Mouse (Mus musculus) hindbrain, embryonic 16.5 days (tissue): Measurements from ENCODE around the gene Ppp1r14b. TPM values are rescaled to one million over a fixed set of nuclear protein-coding genes. Genes with fewer than 3 reads are reported as not detected.

ENCODE experiments used
- ATAC-seq: fragments of 200-750 bp; cut with Nextera tagmentation; 2 replicates; pipeline ENCODE4 v1.8.0; 2017; ENCODE audit warnings: moderate TSS enrichment, moderate library complexity
- H3K27ac ChIP-seq: fragments of 300-500 bp; sonication (generic); 2 replicates; pipeline ENCODE4 v1.5.1; 2014; ENCODE audit warnings: low read depth, mild to moderate bottlenecking, control low read depth, low read length, moderate library complexity
- H3K27me3 ChIP-seq: fragments of 300-500 bp; sonication (generic); replicated peaks from 2 replicates; pipeline ENCODE4 v1.6.1; 2014; ENCODE audit warnings: low read length; ENCODE audit not compliant: control insufficient read depth, insufficient read depth
- H3K36me3 ChIP-seq: fragments of 300-500 bp; sonication (generic); 2 replicates; pipeline ENCODE4 v1.6.1; 2014; ENCODE audit warnings: mild to moderate bottlenecking, low read length, moderate library complexity, mixed read lengths; ENCODE audit not compliant: control insufficient read depth, insufficient read depth
- H3K4me1 ChIP-seq: fragments of 300-500 bp; sonication (generic); 2 replicates; pipeline ENCODE4 v1.6.1; 2014; ENCODE audit warnings: low read depth, low read length; ENCODE audit not compliant: control insufficient read depth, insufficient read depth
- H3K4me2 ChIP-seq: fragments of 300-500 bp; sonication (generic); 2 replicates; pipeline ENCODE4 v1.6.1; 2014; ENCODE audit warnings: mild to moderate bottlenecking, low read length, control low read depth, moderate library complexity
- H3K4me3 ChIP-seq: fragments of 300-500 bp; sonication (generic); 2 replicates; pipeline ENCODE4 v1.5.1; 2014; ENCODE audit warnings: mild to moderate bottlenecking, low read length, control low read depth, moderate library complexity
- H3K9ac ChIP-seq: fragments of 300-500 bp; sonication (generic); 2 replicates; pipeline ENCODE4 v1.6.1; 2014; ENCODE audit warnings: low read depth, mild to moderate bottlenecking, control low read depth, low read length, moderate library complexity
- H3K9me3 ChIP-seq: fragments of 300-500 bp; sonication (generic); 2 replicates; pipeline ENCODE4 v1.6.1; 2014; ENCODE audit warnings: mild to moderate bottlenecking, low read length, moderate library complexity; ENCODE audit not compliant: control insufficient read depth
- WGBS: fragments of 180-500 bp; shearing (Covaris S2); extraction: QIAGEN DNeasy Blood & Tissue Kit; methylation state at CpG from one replicate; pipeline ENCODE4 v1.1.7; 2014; 5-methylcytosine and 5-hydroxymethylcytosine counted together
- polyA plus RNA-seq: library from polyadenylated mRNA; unstranded; fragments of >200 nt; fragmentation: Nextera tagmentation; extraction: Ambion mirVana; gene quantifications from 2 replicates; pipeline ENCODE4 v1.2.1, GENCODE M21; 2015

Gene Ppp1r14b
- polyA plus RNA-seq, 1 experiment from 2014 or later: 89.4 TPM

DNA sequence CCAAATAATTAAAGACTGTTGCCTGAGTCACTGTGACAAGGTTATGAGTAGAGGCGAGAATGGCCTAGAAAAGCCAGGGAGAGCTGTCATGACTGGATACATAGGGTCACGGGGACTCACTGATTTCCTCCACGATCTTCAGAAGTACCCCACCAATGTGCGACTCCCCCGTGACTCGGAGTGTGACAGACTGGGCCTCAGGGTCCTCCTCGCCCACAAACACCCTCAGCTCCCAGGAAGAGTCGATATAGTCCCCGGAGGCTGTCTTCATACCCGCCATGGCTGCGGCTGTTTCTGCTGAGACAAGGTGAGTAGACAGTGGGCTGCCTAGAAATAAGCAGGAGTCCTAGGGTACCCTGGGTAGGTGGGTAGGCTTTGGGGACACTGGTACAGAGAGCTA, 43.8 kb downstream of the Ppp1r14b start:
- no peak for ATAC-seq
- no peaks in the 10 kb centered on the region for H3K4me1 ChIP-seq
- no peak overlapping the region for H3K4me2 ChIP-seq
- peaks cover 27% of the 10 kb centered on the region for H3K36me3 ChIP-seq
- H3K9me3 ChIP-seq: no peaks in the 10 kb centered on the region
- H3K9ac ChIP-seq: no peak overlapping the region; the same call in 1 of the 2 replicates
- no peak overlapping the region for H3K4me3 ChIP-seq
- WGBS: 90% methylated on average over 11 of the region's 11 CpGs
- no peaks in the 10 kb centered on the region for H3K27me3 ChIP-seq
- H3K27ac ChIP-seq: no peak overlapping the region

DNA sequence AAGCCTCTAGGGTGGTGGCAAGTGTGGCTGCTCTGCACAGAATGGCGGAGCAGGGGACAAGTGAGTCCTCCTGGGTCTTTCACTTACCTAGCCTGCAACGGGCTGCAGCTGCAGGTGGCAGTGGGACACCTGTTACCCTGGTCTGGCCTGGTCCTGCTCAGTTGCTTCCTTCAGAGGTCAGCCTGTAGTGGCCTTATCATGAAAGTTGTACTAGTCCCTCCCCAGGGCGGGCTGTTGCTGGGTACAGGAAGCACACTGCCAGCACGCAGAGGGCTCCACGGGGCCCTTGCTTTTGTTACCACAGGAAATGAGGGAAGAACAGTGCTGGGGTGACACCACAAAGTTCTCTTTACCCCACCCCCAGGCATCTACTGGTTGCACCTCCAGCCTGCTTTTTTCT, 44.4 kb downstream of the Ppp1r14b start, which contains the start of gene Fermt3:
Gene Fermt3, minus strand, starts transcription at position 279 of the 400 bp plus-strand sequence.
- H3K4me1 ChIP-seq: no peaks in the 10 kb centered on the region
- no peak within 1 kb of the TSS for H3K4me2 ChIP-seq
- 0 out of 2 replicates have a peak, but pooled peaks have one; percentile 42 for ATAC-seq
- no peak within 1 kb of the TSS; the same call in 1 of the 2 replicates for H3K9ac ChIP-seq
- H3K4me3 ChIP-seq: no peak within 1 kb of the TSS
- H3K36me3 ChIP-seq: peaks cover 29% of the 10 kb centered on the region
- no peaks in the 10 kb centered on the region for H3K9me3 ChIP-seq
- WGBS: 83% methylated on average over 5 of the region's 5 CpGs
- H3K27ac ChIP-seq: no peak within 1 kb of the TSS
- no peaks in the 10 kb centered on the region for H3K27me3 ChIP-seq

DNA sequence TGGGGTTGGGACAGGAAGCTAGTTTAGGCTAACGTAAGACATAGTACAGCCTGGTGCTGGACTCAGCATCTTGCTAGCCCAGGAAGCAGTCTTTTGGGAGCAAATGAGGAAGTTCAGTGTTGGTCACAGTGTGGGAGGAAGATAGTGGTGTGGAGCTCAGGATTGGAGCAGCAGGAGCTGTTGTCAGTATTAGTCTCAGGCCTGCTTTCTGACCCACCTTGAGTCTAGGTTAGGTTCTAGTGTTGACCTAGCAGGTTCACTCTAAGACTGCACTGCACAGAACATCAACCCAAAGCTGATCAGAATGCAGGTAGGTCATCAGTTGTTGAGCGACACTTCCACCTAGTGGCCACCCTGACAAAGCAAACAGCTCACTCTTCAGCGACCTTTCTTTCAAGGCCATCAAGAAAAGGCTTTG, 45.5 kb downstream of the Ppp1r14b start:
- no peaks in the 10 kb centered on the region for H3K4me1 ChIP-seq
- H3K27ac ChIP-seq: no peak overlapping the region
- no peak overlapping the region for H3K4me3 ChIP-seq
- H3K36me3 ChIP-seq: peaks cover 33% of the 10 kb centered on the region
- no peak overlapping the region for H3K4me2 ChIP-seq
- H3K27me3 ChIP-seq: no peaks in the 10 kb centered on the region
- no peak overlapping the region for H3K9ac ChIP-seq
- peak; percentile 75; the same call in 1 of the 2 replicates for ATAC-seq
- H3K9me3 ChIP-seq: no peaks in the 10 kb centered on the region
- 49% methylated on average over 3 of the region's 3 CpGs for WGBS

Other genes starting within 250 kb of the Ppp1r14b start
- 17.3 and 17.4 TPM in 2 replicates for gene Rps6ka4, start 134.3 kb upstream of the Ppp1r14b start, polyA plus RNA-seq
- gene Ccdc88b, start 116.8 kb upstream of the Ppp1r14b start, polyA plus RNA-seq: 0.80 and 0.85 TPM in 2 replicates
- 93.9 and 101 TPM in 2 replicates for gene Trmt112, start 65.3 kb upstream of the Ppp1r14b start, polyA plus RNA-seq
- 408 and 532 TPM in 2 replicates for gene Prdx5, start 64.9 kb upstream of the Ppp1r14b start, polyA plus RNA-seq
- 17.7 and 17.8 TPM in 2 replicates for gene Esrra, start 53.2 kb upstream of the Ppp1r14b start, polyA plus RNA-seq
- gene Catsperz, start 49.6 kb upstream of the Ppp1r14b start, polyA plus RNA-seq: 2.9 and 3.3 TPM in 2 replicates
- gene Kcnk4, start 40.5 kb upstream of the Ppp1r14b start, polyA plus RNA-seq: 14.4 and 19.1 TPM in 2 replicates
- gene Bad, start 33.1 kb upstream of the Ppp1r14b start, polyA plus RNA-seq: 96.0 and 109 TPM in 2 replicates
- 67.1 and 77.6 TPM in 2 replicates for gene Gpr137, start 32.5 kb upstream of the Ppp1r14b start, polyA plus RNA-seq
- 13.1 and 13.8 TPM in 2 replicates for gene Plcb3, start 1.5 kb downstream of the Ppp1r14b start, polyA plus RNA-seq
- gene Fkbp2, start 5.5 kb downstream of the Ppp1r14b start, polyA plus RNA-seq: 159 and 192 TPM in 2 replicates
- 49.6 and 71.2 TPM in 2 replicates for gene Vegfb, start 12.7 kb downstream of the Ppp1r14b start, polyA plus RNA-seq
- gene Dnajc4, start 17.6 kb downstream of the Ppp1r14b start, polyA plus RNA-seq: 22.7 and 24.8 TPM in 2 replicates
- gene Nudt22, start 21.1 kb downstream of the Ppp1r14b start, polyA plus RNA-seq: 20.6 and 21.8 TPM in 2 replicates
- 22.7 and 25.3 TPM in 2 replicates for gene Trpt1, start 21.2 kb downstream of the Ppp1r14b start, polyA plus RNA-seq
- gene Fermt3, start 44.5 kb downstream of the Ppp1r14b start, polyA plus RNA-seq: 4.0 and 5.7 TPM in 2 replicates
- gene Stip1, start 65.0 kb downstream of the Ppp1r14b start, polyA plus RNA-seq: 214 and 236 TPM in 2 replicates
- 6.3 and 7.1 TPM in 2 replicates for gene Macrod1, start 81.8 kb downstream of the Ppp1r14b start, polyA plus RNA-seq
- 8.8 and 11.3 TPM in 2 replicates for gene Flrt1, start 130.8 kb downstream of the Ppp1r14b start, polyA plus RNA-seq
- 246 and 249 TPM in 2 replicates for gene Otub1, start 231.3 kb downstream of the Ppp1r14b start, polyA plus RNA-seq
- 1,071 and 1,270 TPM in 2 replicates for gene Cox8a, start 242.6 kb downstream of the Ppp1r14b start, polyA plus RNA-seq